Mouse (Mus musculus) hindbrain, embryonic 14.5 days (tissue): ENCODE measurements around the gene Tead2. TPM values are rescaled to one million over a fixed set of nuclear protein-coding genes. Genes with fewer than 3 reads are reported as not detected.

Experiments used
- ATAC-seq: fragments of 200-750 bp; cut with Nextera tagmentation; 2 replicates; pipeline ENCODE4 v1.8.0; 2017; ENCODE audit warnings: moderate number of reproducible peaks, mild to moderate bottlenecking, moderate TSS enrichment, moderate library complexity; ENCODE audit not compliant: low FRiP score
- DNase-seq: peaks from one replicate; pipeline ENCODE4 v3.0.0-alpha.2; 2015; ENCODE audit warnings: low spot score
- H3K27ac ChIP-seq: fragments of 300-500 bp; sonication (generic); 2 replicates; pipeline ENCODE4 v1.5.1; 2014; ENCODE audit warnings: mild to moderate bottlenecking, moderate library complexity
- H3K27me3 ChIP-seq: fragments of 300-500 bp; sonication (generic); 2 replicates; pipeline ENCODE4 v1.6.1; 2014; ENCODE audit warnings: mild to moderate bottlenecking, low read length, mixed read lengths; ENCODE audit not compliant: control insufficient read depth, insufficient read depth
- H3K36me3 ChIP-seq: fragments of 300-500 bp; sonication (generic); replicated peaks from 2 replicates; pipeline ENCODE4 v1.6.1; 2014; ENCODE audit not compliant: control insufficient read depth, insufficient read depth
- H3K4me1 ChIP-seq: fragments of 300-500 bp; sonication (generic); replicated peaks from 2 replicates; pipeline ENCODE4 v1.6.1; 2014; ENCODE audit warnings: antibody characterized with exemption, low read length, mixed read lengths; ENCODE audit not compliant: control insufficient read depth, insufficient read depth
- H3K4me2 ChIP-seq: fragments of 300-500 bp; sonication (generic); replicated peaks from 2 replicates; pipeline ENCODE4 v1.6.1; 2014; ENCODE audit warnings: mild to moderate bottlenecking, moderate library complexity
- H3K4me3 ChIP-seq: fragments of 300-500 bp; sonication (generic); replicated peaks from 2 replicates; pipeline ENCODE4 v1.5.1; 2014; ENCODE audit warnings: mild to moderate bottlenecking, low read length
- H3K9ac ChIP-seq: fragments of 300-500 bp; sonication (generic); 2 replicates; pipeline ENCODE4 v1.6.1; 2014
- H3K9me3 ChIP-seq: fragments of 300-500 bp; sonication (generic); 2 replicates; pipeline ENCODE4 v1.6.1; 2016; ENCODE audit warnings: low read length; ENCODE audit not compliant: control insufficient read depth
- WGBS: fragments of 180-500 bp; shearing (Covaris S2); extraction: QIAGEN DNeasy Blood & Tissue Kit; methylation state at CpG from one replicate; pipeline ENCODE4 v1.1.7; 2014; 5-methylcytosine and 5-hydroxymethylcytosine counted together
- polyA plus RNA-seq: library from polyadenylated mRNA; unstranded; fragments of >200 nt; fragmentation: Nextera tagmentation; extraction: Ambion mirVana; gene quantifications from 2 replicates; pipeline ENCODE4 v1.2.1, GENCODE M21; 2014

Tead2 gene
- polyA plus RNA-seq, 1 experiment from 2014 or later = 37.7 TPM

GRCm38 (mm10) chr7:45175398-45175797 is 40.2 kb upstream of the Tead2 start:
- DNase-seq (no peak), ATAC-seq (no peak)

DNA sequence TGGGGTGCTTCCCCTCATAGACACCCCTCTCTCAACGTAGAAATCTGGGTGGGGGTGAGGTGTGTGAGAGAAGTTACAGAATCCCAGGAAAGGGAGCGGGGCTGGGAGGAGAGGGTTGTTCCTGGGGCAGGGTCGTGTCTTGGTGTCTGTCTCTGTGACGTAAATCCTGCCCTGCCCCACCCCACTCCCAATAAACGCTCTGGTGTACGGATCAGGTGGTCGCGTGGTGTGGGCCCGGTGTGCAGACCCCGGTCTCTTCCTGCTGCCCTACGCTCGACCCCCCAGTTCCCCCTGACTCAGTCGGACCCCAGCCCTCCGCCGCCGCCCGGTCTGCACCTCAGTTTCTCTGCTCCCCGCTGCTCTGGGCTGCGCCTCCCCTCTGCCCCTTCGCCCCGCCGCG is 39.6 kb upstream of the Tead2 start:
- ATAC-seq (no peak), DNase-seq (no peak)
- H3K4me1 ChIP-seq = 0 out of 2 replicates have a peak, but pooled peaks cover 9% of the 10 kb centered on the region
- no peaks in the 10 kb centered on the region for H3K36me3 ChIP-seq
- peak overlapping the region; percentile 24 for H3K4me2 ChIP-seq
- H3K27me3 ChIP-seq = peaks cover 83% of the 10 kb centered on the region
- no peak overlapping the region for H3K9ac ChIP-seq
- no peak overlapping the region for H3K27ac ChIP-seq
- no peak overlapping the region for H3K4me3 ChIP-seq
- WGBS = under 1% methylated on average over 23 of the region's 23 CpGs
- no peaks in the 10 kb centered on the region for H3K9me3 ChIP-seq

More at GRCm38 (mm10) chr7:45175398-45175797, 40.2 kb upstream of the Tead2 start:
- WGBS = 4% methylated on average over 13 of the region's 13 CpGs
- peaks cover 77% of the 10 kb centered on the region for H3K27me3 ChIP-seq
- H3K4me2 ChIP-seq = no peak overlapping the region
- H3K4me1 ChIP-seq = 0 out of 2 replicates have a peak, but pooled peaks cover 9% of the 10 kb centered on the region
- H3K36me3 ChIP-seq = no peaks in the 10 kb centered on the region
- no peak overlapping the region for H3K4me3 ChIP-seq
- no peaks in the 10 kb centered on the region for H3K9me3 ChIP-seq
- no peak overlapping the region for H3K27ac ChIP-seq
- no peak overlapping the region for H3K9ac ChIP-seq

DNA sequence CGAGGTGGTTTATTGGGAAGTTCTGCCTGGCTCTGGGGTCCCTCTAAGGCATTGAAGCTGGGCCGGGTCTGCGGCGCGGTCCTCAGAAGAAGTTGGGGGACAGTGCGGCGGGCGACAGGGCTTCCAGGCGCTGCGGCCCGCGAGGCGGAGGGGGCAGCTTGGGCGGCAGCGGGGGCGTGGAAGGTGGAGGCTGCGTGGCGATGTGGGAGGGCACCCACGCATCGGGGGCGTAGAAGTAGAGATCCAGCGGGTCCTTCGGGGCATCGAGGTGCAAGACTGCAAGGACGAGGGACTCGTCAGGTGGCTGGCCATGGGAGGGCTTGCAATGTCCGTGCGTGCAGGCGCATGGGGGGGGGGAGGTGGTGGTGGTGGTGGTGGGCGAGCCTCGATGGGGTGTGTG is 39.2 kb upstream of the Tead2 start:
- Histone ChIP-seq H3K4me2 (peak overlapping the region; percentile 24), H3K4me3 (no peak overlapping the region), H3K9ac (no peak overlapping the region), H3K36me3 (no peaks in the 10 kb centered on the region), H3K27me3 (peaks cover 87% of the 10 kb centered on the region), H3K4me1 (peaks cover 9% of the 10 kb centered on the region; the same call in 1 of the 2 replicates), H3K9me3 (no peaks in the 10 kb centered on the region), H3K27ac (no peak overlapping the region)
- no peak for DNase-seq
- WGBS = 2% methylated on average over 30 of the region's 31 CpGs
- ATAC-seq = no peak

DNA sequence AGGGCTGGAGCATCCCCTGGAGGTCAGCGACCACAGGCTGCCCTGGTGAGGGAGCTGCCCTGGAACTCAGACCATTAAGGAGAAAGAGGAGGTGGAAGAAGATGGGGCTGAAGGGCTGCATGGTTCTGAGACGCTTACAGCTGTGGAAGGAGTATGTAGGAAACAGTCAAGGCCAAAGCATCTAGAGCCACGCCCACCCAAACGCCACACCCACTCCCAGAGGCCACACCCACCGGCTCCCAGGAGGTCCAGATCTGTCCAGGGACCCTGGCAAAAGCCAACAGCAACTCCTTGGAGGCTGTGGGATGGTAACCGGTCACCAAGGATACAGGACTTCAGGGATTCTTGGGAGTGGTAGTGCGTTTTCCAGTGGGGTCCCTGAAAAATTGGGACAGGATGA is 37.0 kb upstream of the Tead2 start:
- WGBS = 34% methylated on average over 7 of the region's 7 CpGs
- Histone ChIP-seq H3K27me3 (peaks cover 99% of the 10 kb centered on the region), H3K9me3 (no peaks in the 10 kb centered on the region), H3K4me2 (no peak overlapping the region), H3K27ac (no peak overlapping the region), H3K9ac (no peak overlapping the region), H3K4me3 (no peak overlapping the region), H3K36me3 (no peaks in the 10 kb centered on the region), H3K4me1 (peaks cover 13% of the 10 kb centered on the region)
- DNase-seq (no peak), ATAC-seq (no peak)

DNA sequence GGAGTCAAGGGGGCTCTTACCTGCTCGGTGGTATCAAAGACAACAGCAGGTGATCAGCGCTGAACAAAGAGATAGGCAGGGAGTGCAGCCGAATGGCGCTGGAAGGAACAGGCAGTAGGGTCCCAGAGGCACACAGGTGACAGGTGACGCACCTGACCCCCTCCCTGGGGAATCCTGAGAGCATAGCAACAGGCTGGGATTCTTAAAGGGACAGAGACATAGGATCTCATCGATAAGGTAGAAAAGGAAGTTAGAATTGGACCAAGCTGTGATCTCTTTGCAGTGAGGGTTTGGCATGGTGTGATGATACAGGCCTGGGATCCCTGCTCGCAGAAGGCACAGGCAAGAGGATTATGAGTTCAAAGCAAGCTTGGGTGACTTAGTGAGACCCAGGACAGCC is 36.1 kb upstream of the Tead2 start, which contains the start of gene Gfy:
Gene Gfy, minus strand, starts transcription at position 101 of the 400 bp plus-strand sequence.
- Histone ChIP-seq H3K4me3 (no peak within 1 kb of the TSS), H3K9me3 (no peaks in the 10 kb centered on the region), H3K4me1 (peaks cover 13% of the 10 kb centered on the region), H3K27me3 (peaks cover 100% of the 10 kb centered on the region), H3K27ac (no peak within 1 kb of the TSS), H3K9ac (no peak within 1 kb of the TSS), H3K4me2 (no peak within 1 kb of the TSS), H3K36me3 (no peaks in the 10 kb centered on the region)
- WGBS = 24% methylated on average over 7 of the region's 7 CpGs
- ATAC-seq (no peak), DNase-seq (no peak)

DNA sequence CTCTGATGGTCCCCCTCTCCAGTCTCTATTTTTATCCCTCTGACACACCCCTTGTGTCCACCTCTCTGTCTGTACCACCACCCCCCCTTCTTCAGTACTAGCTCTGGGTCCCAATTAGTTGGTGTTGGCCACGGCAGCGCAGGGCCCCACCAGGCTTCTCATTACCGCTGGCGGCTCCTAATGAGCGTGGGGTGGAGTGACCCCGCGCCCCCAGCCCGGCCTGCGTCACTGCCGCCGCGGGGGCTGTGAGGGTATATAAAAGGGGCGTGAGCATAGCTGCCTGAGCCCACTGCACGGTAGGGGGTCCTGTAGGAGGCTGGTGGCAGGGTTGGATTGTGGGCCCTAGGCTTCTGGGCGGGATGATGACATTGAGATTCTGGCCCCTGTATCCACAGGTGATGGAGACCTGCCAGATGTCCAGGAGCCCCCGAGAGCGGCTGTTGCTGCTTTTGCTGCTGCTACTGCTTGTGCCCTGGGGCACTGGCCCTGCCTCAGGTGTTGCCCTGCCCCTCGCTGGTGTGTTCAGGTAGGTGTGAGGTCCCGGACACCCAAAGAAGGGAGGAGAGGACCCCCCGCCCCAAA is 34.6 kb upstream of the Tead2 start, which contains the start of gene Pth2:
Gene Pth2, plus strand, starts transcription at position 100 of the 582 bp plus-strand sequence.
- no peak within 1 kb of the TSS for H3K9ac ChIP-seq
- DNase-seq (no peak), ATAC-seq (no peak)
- peak within 1 kb of the TSS; percentile 26 for H3K4me3 ChIP-seq
- H3K4me2 ChIP-seq = peak within 1 kb of the TSS; percentile 56
- H3K4me1 ChIP-seq = peaks cover 9% of the 10 kb centered on the region
- no peaks in the 10 kb centered on the region for H3K36me3 ChIP-seq
- no peak within 1 kb of the TSS for H3K27ac ChIP-seq
- H3K27me3 ChIP-seq = peaks cover 91% of the 10 kb centered on the region
- WGBS = 21% methylated on average over 20 of the region's 20 CpGs
- no peaks in the 10 kb centered on the region for H3K9me3 ChIP-seq

- no peak for DNase-seq
- peak overlapping the region; percentile 56 for H3K4me2 ChIP-seq
- WGBS = 3% methylated on average over 35 of the region's 35 CpGs
These were observed 34.0 kb upstream of the Tead2 start for GRCm38 (mm10) chr7:45181540-45181939.

DNA sequence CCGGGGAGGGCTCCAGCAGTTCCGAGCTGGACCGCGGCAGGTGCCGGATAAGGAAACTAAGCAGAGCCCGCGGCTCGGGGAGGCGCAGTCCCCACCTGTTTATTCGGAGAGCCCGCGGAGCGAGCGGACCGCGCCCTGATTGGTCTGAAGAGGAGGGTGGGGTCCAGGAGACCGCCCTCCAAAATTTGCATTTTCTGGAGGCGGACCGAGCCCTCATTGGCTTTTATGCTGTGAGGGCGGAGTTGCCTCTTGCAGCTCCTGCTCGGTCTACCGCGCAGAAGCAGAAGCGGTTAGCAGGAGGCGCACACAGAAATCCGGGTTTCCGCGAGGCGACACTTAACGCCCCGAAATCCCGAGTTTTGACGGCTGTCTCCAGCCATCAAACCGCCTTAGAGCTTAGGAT is 33.4 kb upstream of the Tead2 start:
- Histone ChIP-seq H3K27ac (no peak overlapping the region), H3K9me3 (no peaks in the 10 kb centered on the region), H3K36me3 (no peaks in the 10 kb centered on the region), H3K4me2 (peak overlapping the region; percentile 56), H3K27me3 (peaks cover 79% of the 10 kb centered on the region), H3K4me1 (peaks cover 4% of the 10 kb centered on the region), H3K4me3 (peak overlapping the region; percentile 26), H3K9ac (0 out of 2 replicates have a peak overlapping the region, but pooled peaks have one; percentile 18)
- ATAC-seq (peak; percentile 88), DNase-seq (peak; percentile 74)
- 1% methylated on average over 34 of the region's 34 CpGs for WGBS

More at GRCm38 (mm10) chr7:45181540-45181939, 34.0 kb upstream of the Tead2 start:
- peaks cover 4% of the 10 kb centered on the region for H3K4me1 ChIP-seq
- H3K27ac ChIP-seq = no peak overlapping the region
- H3K27me3 ChIP-seq = peaks cover 85% of the 10 kb centered on the region
- peak overlapping the region; percentile 26 for H3K4me3 ChIP-seq
- H3K9me3 ChIP-seq = no peaks in the 10 kb centered on the region
- no peak overlapping the region for H3K9ac ChIP-seq
- H3K36me3 ChIP-seq = no peaks in the 10 kb centered on the region
- ATAC-seq = no peak

DNA sequence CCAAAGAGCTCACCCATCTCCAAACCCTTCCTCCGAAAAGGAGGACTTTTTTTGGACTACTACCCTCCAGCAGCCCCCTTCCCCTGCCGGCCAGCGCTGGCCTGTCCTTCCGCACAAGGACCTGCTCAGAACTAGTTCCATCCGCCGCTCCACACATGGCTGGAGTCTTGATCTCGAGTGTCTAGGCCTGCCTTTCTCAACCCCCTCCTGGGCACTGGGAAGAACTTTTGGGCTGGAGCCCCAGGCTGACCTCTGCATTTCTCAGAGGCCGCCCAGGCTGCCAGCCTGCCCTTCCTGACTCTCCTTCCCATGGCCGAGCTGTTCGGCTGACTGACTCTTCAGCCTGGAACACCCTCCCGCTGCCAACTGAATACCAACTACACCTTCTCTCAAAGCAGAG is 32.9 kb upstream of the Tead2 start:
- ATAC-seq (no peak), DNase-seq (no peak)
- H3K9ac ChIP-seq = 0 out of 2 replicates have a peak overlapping the region, but pooled peaks have one; percentile 18
- H3K36me3 ChIP-seq = no peaks in the 10 kb centered on the region
- H3K27ac ChIP-seq = no peak overlapping the region
- H3K4me2 ChIP-seq = peak overlapping the region; percentile 56
- WGBS = 16% methylated on average over 11 of the region's 11 CpGs
- peak overlapping the region; percentile 26 for H3K4me3 ChIP-seq
- H3K4me1 ChIP-seq = peaks cover 4% of the 10 kb centered on the region
- H3K27me3 ChIP-seq = peaks cover 75% of the 10 kb centered on the region
- no peaks in the 10 kb centered on the region for H3K9me3 ChIP-seq
